20 mouse cellular contexts compared by ENCODE assay signal in genomic region chr12:56688482-56688840, GRCm38 (mm10). TPM values are rescaled to one million over a fixed set of nuclear protein-coding genes. Genes with fewer than 3 reads are reported as not detected.
"Had no signal": no experiment of that assay in that cellular context is flagged by ENCODE, and none has a peak within 500 bp of the region (broad histone marks: within the 10 kb centered on the region; RNA-seq: fewer than 3 reads in every experiment).

No protein-coding gene starts in this region.

- H3K4me3 ChIP-seq: liver, embryonic 12.5 days; midbrain, embryonic 10.5 days; midbrain, embryonic 13.5 days; myocyte; neural tube, embryonic 12.5 days had no signal

- H3K36me3 ChIP-seq: liver, embryonic 12.5 days; midbrain, embryonic 10.5 days; midbrain, embryonic 13.5 days; neural tube, embryonic 12.5 days had no signal

- H3K4me2 ChIP-seq: liver, embryonic 12.5 days; lung, embryonic 14.5 days; midbrain, embryonic 13.5 days; neural tube, embryonic 12.5 days had no signal

- H3K9me3 ChIP-seq: liver, embryonic 12.5 days; midbrain, embryonic 10.5 days; midbrain, embryonic 13.5 days; neural tube, embryonic 12.5 days had no signal

- ATAC-seq: liver, embryonic 12.5 days; midbrain, embryonic 13.5 days had no signal

- H3K27ac ChIP-seq: liver, embryonic 12.5 days; liver, embryonic 14.5 days; midbrain, embryonic 10.5 days; midbrain, embryonic 13.5 days; neural tube, embryonic 12.5 days had no signal

- H3K9ac ChIP-seq: liver, embryonic 12.5 days; liver, embryonic 14.5 days; lung, embryonic 14.5 days; midbrain, embryonic 13.5 days; neural tube, embryonic 12.5 days had no signal

- DNase-seq: lung, adult 18-20 months; lung, embryonic 14.5 days; lung, postnatal 10 days; lung, postnatal 4 days; right cerebral cortex, adult 18-20 months; right cerebral cortex, postnatal 25 days; right cerebral cortex, postnatal 4 days; spleen, adult 18-20 months; thymus, adult 18-20 months; thymus, postnatal 14 days; thymus, postnatal 36 days had no signal

RNA-seq across cellular contexts. Expression of gene Pax9, which starts 3.1 kb away (rescaled TPM):
- total RNA-seq: megakaryocyte, adult 5-6 weeks had no signal
- polyA plus RNA-seq: midbrain, embryonic 13.5 days; neural tube, embryonic 14.5 days; small intestine, adult 2 months had no signal
